Mouse (Mus musculus) kidney, adult 2 months (tissue): ENCODE measurements around the gene Pomgnt1.

Experiments used
- CTCF ChIP-seq: fragments of 200-500 bp; conservative IDR thresholded peaks from 2 replicates; pipeline ENCODE4 v1.5.1; 2011; ENCODE audit warnings: low read depth, mild to moderate bottlenecking, control low read depth, low read length, moderate library complexity, mixed read lengths; ENCODE audit not compliant: insufficient read depth, insufficient read length
- POLR2A ChIP-seq: fragments of 200-500 bp; IDR thresholded peaks from one replicate; pipeline ENCODE4 v1.6.1; 2011; ENCODE audit warnings: low read depth, low read length, control low read depth

- TF ChIP-seq POLR2A (no peak), CTCF (no peak)
Measured at GRCm38 (mm10) chr4:116182745-116183144, 59.1 kb downstream of the Pomgnt1 start.
